In genomic region chr11:86257054-86257453, GRCm38 (mm10) we compare ENCODE assay signal across 8 mouse cellular contexts. TPM values are rescaled to one million over a fixed set of nuclear protein-coding genes. Genes with fewer than 3 reads are reported as not detected.
DNase-seq lines count a peak whose midpoint lies in the region; ATAC-seq and TF ChIP-seq lines count a peak whose summit lies in the region.

No protein-coding gene starts in this region.

- TF ChIP-seq CTCF in CH12.LX (conservative IDR thresholded peaks at IDR 0.05 in 1 of 2, IDR thresholded peaks at IDR 0.05 in 1 of 2; ENCODE audit: low read depth in 2 of 2, low read length in 2 of 2), result no peak
- no peak for TF ChIP-seq CTCF in embryonic fibroblast, embryonic 13.5 days (IDR thresholded peaks at IDR 0.05; ENCODE audit: borderline replicate concordance, insufficient read depth, low read length)

- peak overlapping the region; percentile 95 for H3K9ac ChIP-seq in heart, embryonic 12.5 days
- peak overlapping the region; percentile 96 for H3K9ac ChIP-seq in CH12.LX (ENCODE audit: insufficient read depth, low read depth)
- peak overlapping the region; percentile 79 for H3K9ac ChIP-seq in intestine, embryonic 15.5 days
- H3K9ac ChIP-seq in midbrain, embryonic 16.5 days (ENCODE audit: low read depth, low read length), result peak overlapping the region; percentile 69

- dilution Hi-C loops in CH12.LX (cut with MboI; ENCODE audit: extremely low pct_ligation_motif_present, extremely low pct_unique_long_range_greater_than_20kb, low sequenced_read_pairs), result no loop called here

- no peaks in the 10 kb centered on the region for H3K9me3 ChIP-seq in heart, embryonic 12.5 days (replicated peaks)
- no peaks in the 10 kb centered on the region for H3K9me3 ChIP-seq in CH12.LX (replicated peaks; ENCODE audit: low read length)
- no peaks in the 10 kb centered on the region for H3K9me3 ChIP-seq in intestine, embryonic 15.5 days
- no peaks in the 10 kb centered on the region for H3K9me3 ChIP-seq in midbrain, embryonic 16.5 days (replicated peaks; ENCODE audit: control insufficient read depth, low read length, poor library complexity, severe bottlenecking)

- TF ChIP-seq RAD21 in CH12.LX (IDR thresholded peaks at IDR 0.05; ENCODE audit: low read depth, low read length), result no peak

- in situ Hi-C loops in CH12.LX (cut with MboI; ENCODE audit: low pct_ligation_motif_present, low pct_unique_long_range_greater_than_20kb, low sequenced_read_pairs), result no loop called here

- H3K79me2 ChIP-seq in CH12.LX (replicated peaks; ENCODE audit: control insufficient read depth, extremely low read depth, insufficient read depth, poor library complexity, severe bottlenecking), result peaks cover 14% of the 10 kb centered on the region

- H3K4me2 ChIP-seq in heart, embryonic 12.5 days, result peak overlapping the region; percentile 80
- peak overlapping the region; percentile 92 for H3K4me2 ChIP-seq in CH12.LX (ENCODE audit: insufficient read depth, low read depth, poor library complexity, severe bottlenecking)
- H3K4me2 ChIP-seq in intestine, embryonic 15.5 days (replicated peaks), result peak overlapping the region; percentile 75
- H3K4me2 ChIP-seq in midbrain, embryonic 16.5 days (ENCODE audit: low read length), result peak overlapping the region; percentile 74

- TF ChIP-seq EP300 in CH12.LX (IDR thresholded peaks at IDR 0.05; ENCODE audit: low read length), result no peak

- H3K27ac ChIP-seq in heart, embryonic 12.5 days (ENCODE audit: poor library complexity, severe bottlenecking), result peak overlapping the region; percentile 75
- H3K27ac ChIP-seq in CH12.LX (ENCODE audit: insufficient read depth, low read depth), result no peak overlapping the region
- H3K27ac ChIP-seq in embryonic fibroblast, embryonic 13.5 days (ENCODE audit: insufficient read depth, low read length), result peak overlapping the region; percentile 30; the same call in 1 of the 2 replicates
- peak overlapping the region; percentile 41; the same call in 1 of the 2 replicates for H3K27ac ChIP-seq in intestine, embryonic 15.5 days
- peak overlapping the region; percentile 79 for H3K27ac ChIP-seq in midbrain, embryonic 16.5 days (ENCODE audit: low read length)

- no peaks in the 10 kb centered on the region for H3K27me3 ChIP-seq in heart, embryonic 12.5 days (replicated peaks)
- no peaks in the 10 kb centered on the region for H3K27me3 ChIP-seq in CH12.LX (replicated peaks)
- H3K27me3 ChIP-seq in intestine, embryonic 15.5 days (replicated peaks), result no peaks in the 10 kb centered on the region
- H3K27me3 ChIP-seq in midbrain, embryonic 16.5 days (ENCODE audit: control insufficient read depth, insufficient read depth, low read depth, low read length), result no peaks in the 10 kb centered on the region

- peaks cover 13% of the 10 kb centered on the region for H3K36me3 ChIP-seq in heart, embryonic 12.5 days
- H3K36me3 ChIP-seq in CH12.LX (replicated peaks in 1 of 2; ENCODE audit: control insufficient read depth in 1 of 2, insufficient read depth in 1 of 2, low read length in 1 of 2), result peaks cover 14 to 33% of the 10 kb centered on the region in 2 experiments
- peaks cover 7% of the 10 kb centered on the region; the same call in 1 of the 2 replicates for H3K36me3 ChIP-seq in intestine, embryonic 15.5 days
- 0 out of 2 replicates have a peak, but pooled peaks cover 7% of the 10 kb centered on the region for H3K36me3 ChIP-seq in midbrain, embryonic 16.5 days (ENCODE audit: control insufficient read depth, insufficient read depth, low read length)

- H3K4me3 ChIP-seq in heart, embryonic 12.5 days, result peak overlapping the region; percentile 84
- peak overlapping the region; percentile 70 to 85 (median 84) for H3K4me3 ChIP-seq in CH12.LX (replicated peaks in 1 of 3; ENCODE audit: low read depth in 2 of 3, low read length in 2 of 3, poor library complexity in 1 of 3)
- peak overlapping the region; percentile 92 for H3K4me3 ChIP-seq in embryonic fibroblast, embryonic 13.5 days (ENCODE audit: insufficient read depth, low read length)
- peak overlapping the region; percentile 64 for H3K4me3 ChIP-seq in intestine, embryonic 15.5 days (replicated peaks)
- peak overlapping the region; percentile 49 for H3K4me3 ChIP-seq in midbrain, embryonic 16.5 days (ENCODE audit: low read depth, low read length)

- peak; percentile 30; the same call in 1 of the 2 replicates for ATAC-seq in heart, embryonic 12.5 days (ENCODE audit: insufficient number of reproducible peaks, low FRiP score)
- peak; percentile 67 for ATAC-seq in intestine, embryonic 15.5 days
- ATAC-seq in midbrain, embryonic 16.5 days, result peak; percentile 66

- WGBS in heart, embryonic 12.5 days, result under 1% methylated on average over 22 of the region's 22 CpGs
- WGBS in intestine, embryonic 15.5 days, result under 1% methylated on average over 22 of the region's 22 CpGs
- under 1% methylated on average over 22 of the region's 22 CpGs for WGBS in midbrain, embryonic 16.5 days

- TF ChIP-seq POLR2A in CH12.LX (IDR thresholded peaks at IDR 0.05; ENCODE audit: low read depth, low read length), result no peak
- no peak for TF ChIP-seq POLR2A in embryonic fibroblast, embryonic 13.5 days (IDR thresholded peaks at IDR 0.05; ENCODE audit: low read depth, low read length)

- peaks cover 9% of the 10 kb centered on the region for H3K4me1 ChIP-seq in heart, embryonic 12.5 days (replicated peaks)
- peaks cover 4 to 19% of the 10 kb centered on the region in 2 experiments; a peak in 3 of 4 replicates for H3K4me1 ChIP-seq in CH12.LX (ENCODE audit: control insufficient read depth in 1 of 2, insufficient read depth in 2 of 2)
- H3K4me1 ChIP-seq in embryonic fibroblast, embryonic 13.5 days (ENCODE audit: control insufficient read depth, insufficient read depth, low read length), result peaks cover 5% of the 10 kb centered on the region; the same call in 1 of the 2 replicates
- H3K4me1 ChIP-seq in intestine, embryonic 15.5 days (replicated peaks), result peaks cover 3% of the 10 kb centered on the region
- H3K4me1 ChIP-seq in midbrain, embryonic 16.5 days (ENCODE audit: control insufficient read depth, insufficient read depth, low read length), result peaks cover 15% of the 10 kb centered on the region

- no peak for DNase-seq in heart, adult 8-10 months (ENCODE audit: low spot score)
- no peak for DNase-seq in CH12.LX (ENCODE audit: extremely low read depth)
- no peak for DNase-seq in adrenal gland, postnatal 36 days
- no peak for DNase-seq in thymus, postnatal 14 days

TF ChIP-seq in CH12.LX, 34 proteins besides CTCF, POLR2A, EP300 and RAD21:
- TF ChIP-seq USF1 (IDR thresholded peaks at IDR 0.05; ENCODE audit: low read depth, low read length) (no peak), CHD1 (IDR thresholded peaks at IDR 0.05; ENCODE audit: low read depth, low read length) (peak; percentile 34; the same call in 1 of the 2 replicates), USF2 (conservative IDR thresholded peaks at IDR 0.05; ENCODE audit: low read depth, low read length) (no peak), GABPA (IDR thresholded peaks at IDR 0.05; ENCODE audit: insufficient replicate concordance, low read depth, low read length) (no peak), NRF1 (IDR thresholded peaks at IDR 0.05; ENCODE audit: low read depth, low read length) (no peak), JUND (conservative IDR thresholded peaks at IDR 0.05; ENCODE audit: low read depth, low read length) (no peak), HCFC1 (IDR thresholded peaks at IDR 0.05; ENCODE audit: low read depth, low read length) (no peak)

RNA-seq across cellular contexts. Expression of gene Ints2, which starts 0.3 kb away (rescaled TPM):
- 20.3 and 21.2 TPM in 2 replicates for polyA plus RNA-seq in heart, embryonic 12.5 days (2016; fragmentation: Nextera tagmentation; extraction: Ambion mirVana)
- total RNA-seq in heart, adult 8-10 months (2022), result 1 to 10 TPM; 6.7 to 7.9 (median 7.2) TPM
- total RNA-seq in CH12.LX (2012; rRNA removed), result 54.8 and 68.8 TPM in 2 replicates
- total RNA-seq in CH12.LX (2014; rRNA removed), result 86.3 and 96.7 TPM in 2 replicates
- 44.4 and 58.8 TPM in 2 replicates for polyA plus RNA-seq in CH12.LX (2012; ENCODE audit: insufficient read length, low read depth)
- 28.4 and 32.2 TPM in 2 replicates for polyA plus RNA-seq in embryonic fibroblast, embryonic 13.5 days (2011; ENCODE audit: insufficient read length, low read depth, missing spikeins)
- 19.3 and 21.6 TPM in 2 replicates for polyA plus RNA-seq in intestine, embryonic 15.5 days (2015; fragmentation: Nextera tagmentation; extraction: Ambion mirVana)
- polyA plus RNA-seq in midbrain, embryonic 16.5 days (2015; fragmentation: Nextera tagmentation; extraction: Ambion mirVana), result 23.4 and 24.4 TPM in 2 replicates
- total RNA-seq in adrenal gland, postnatal 36 days (2021), result 10 to 100 TPM; 17.8 to 26.7 TPM

RNA-seq across cellular contexts. Expression of gene Brip1, which starts 56.1 kb away (rescaled TPM):
- polyA plus RNA-seq in heart, embryonic 12.5 days (2016; fragmentation: Nextera tagmentation; extraction: Ambion mirVana), result 5.2 and 5.8 TPM in 2 replicates
- under 1 TPM; 0.16 to 0.37 (median 0.28) TPM for total RNA-seq in heart, adult 8-10 months (2022)
- total RNA-seq in CH12.LX (2012; rRNA removed) (21.1 and 28.1 TPM in 2 replicates), CH12.LX (2014; rRNA removed) (24.9 and 31.1 TPM in 2 replicates)
- polyA plus RNA-seq in CH12.LX (2012; ENCODE audit: insufficient read length, low read depth), result 26.1 and 28.6 TPM in 2 replicates
- 6.0 and 8.5 TPM in 2 replicates for polyA plus RNA-seq in embryonic fibroblast, embryonic 13.5 days (2011; ENCODE audit: insufficient read length, low read depth, missing spikeins)
- polyA plus RNA-seq in intestine, embryonic 15.5 days (2015; fragmentation: Nextera tagmentation; extraction: Ambion mirVana), result 9.0 and 10.2 TPM in 2 replicates
- polyA plus RNA-seq in midbrain, embryonic 16.5 days (2015; fragmentation: Nextera tagmentation; extraction: Ambion mirVana), result 0.64 and 1.1 TPM in 2 replicates
- total RNA-seq in adrenal gland, postnatal 36 days (2021), result 1 to 10 TPM; 1.3 to 2.0 TPM
